Mouse (Mus musculus): Measurements from ENCODE around the gene Tubb2a.

DNA sequence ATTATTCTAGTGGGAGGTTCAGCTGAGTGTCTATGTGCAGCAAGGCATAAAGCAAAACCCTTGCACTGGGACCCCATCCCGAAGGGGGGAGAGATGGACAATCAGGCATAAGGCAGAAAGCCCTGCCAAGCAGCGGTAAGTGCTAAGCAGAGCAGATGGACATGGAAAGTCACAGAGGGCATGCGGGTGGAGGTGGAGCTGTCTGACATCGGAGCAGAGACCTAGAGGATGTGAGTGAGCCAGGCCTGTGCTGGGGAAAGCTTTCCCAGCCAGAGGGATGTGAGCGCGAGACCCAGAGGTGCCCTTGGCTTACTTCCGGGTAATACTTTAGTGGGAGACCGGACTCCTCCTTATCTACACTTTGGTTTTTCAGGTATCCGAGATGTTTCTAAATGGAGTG lies 17.7 kb downstream of the Tubb2a start:
- TF ChIP-seq POLR2AphosphoS5 (IDR thresholded peaks at IDR 0.05; ENCODE audit: insufficient replicate concordance, low read depth, low read length) (no peak), GATA1 (IDR thresholded peaks at IDR 0.05; ENCODE audit: borderline replicate concordance, low read length) (no peak)
